Mouse (Mus musculus): ENCODE measurements around the gene Sppl3. TPM values are rescaled to one million over a fixed set of nuclear protein-coding genes. Genes with fewer than 3 reads are reported as not detected.

Gene Sppl3
- polyA plus RNA-seq, 1 experiment from 2014 or later = 17.6 TPM

DNA sequence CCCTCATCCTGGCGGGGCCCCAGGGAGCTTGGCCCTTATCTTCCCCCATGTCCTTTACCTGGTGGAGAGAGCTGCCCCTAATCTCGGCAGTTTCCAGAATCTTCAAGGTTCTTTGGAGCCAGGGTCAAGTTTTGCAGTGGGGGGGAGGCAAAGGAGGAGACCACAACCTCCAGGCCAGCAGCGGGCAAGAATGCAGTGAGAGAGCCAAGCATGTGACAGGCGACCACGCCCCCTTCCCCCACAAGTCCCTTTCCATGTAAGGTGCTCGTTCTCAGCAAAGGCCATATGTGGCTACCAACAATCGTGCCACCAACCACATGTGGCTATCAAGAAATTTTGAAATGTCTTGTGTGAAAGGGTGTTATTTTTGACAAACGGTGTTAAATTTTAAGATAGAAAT, 37.8 kb upstream of the Sppl3 start:
- Histone ChIP-seq H3K36me3 (no peaks in the 10 kb centered on the region), H3K4me3 (replicated peaks) (no peak overlapping the region), H3K4me1 (replicated peaks) (no peaks in the 10 kb centered on the region), H3K9ac (replicated peaks) (no peak overlapping the region), H3K4me2 (replicated peaks) (no peak overlapping the region), H3K9me3 (no peaks in the 10 kb centered on the region), H3K27ac (no peak overlapping the region), H3K27me3 (peaks cover 6% of the 10 kb centered on the region; the same call in 1 of the 2 replicates)
- ATAC-seq = no peak
- 82% methylated on average over 8 of the region's 8 CpGs for WGBS

DNA sequence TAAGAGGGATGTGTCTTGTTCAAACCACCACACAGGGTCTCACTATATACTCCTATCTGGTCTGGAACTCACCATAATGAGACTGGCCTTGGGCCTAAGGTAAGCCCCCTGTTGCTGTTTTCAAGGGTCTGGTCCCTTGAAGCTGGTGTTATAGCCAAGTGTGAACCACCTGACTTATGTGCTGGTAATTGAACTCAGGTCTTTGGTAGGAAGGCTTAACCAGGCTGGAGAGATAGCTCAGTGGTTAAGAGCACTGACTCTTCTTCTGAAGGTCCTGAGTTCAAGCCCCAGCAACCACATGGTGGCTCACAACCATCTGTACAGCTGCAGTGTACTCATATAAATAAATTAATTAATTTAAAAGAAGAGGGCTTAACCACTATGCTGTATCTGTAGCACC, 34.0 kb upstream of the Sppl3 start:
- Histone ChIP-seq H3K36me3 (no peaks in the 10 kb centered on the region), H3K9ac (replicated peaks) (no peak overlapping the region), H3K4me3 (replicated peaks) (no peak overlapping the region), H3K27ac (no peak overlapping the region), H3K27me3 (no peaks in the 10 kb centered on the region), H3K9me3 (no peaks in the 10 kb centered on the region), H3K4me1 (replicated peaks) (peaks cover 12% of the 10 kb centered on the region), H3K4me2 (replicated peaks) (no peak overlapping the region)
- ATAC-seq = no peak

DNA sequence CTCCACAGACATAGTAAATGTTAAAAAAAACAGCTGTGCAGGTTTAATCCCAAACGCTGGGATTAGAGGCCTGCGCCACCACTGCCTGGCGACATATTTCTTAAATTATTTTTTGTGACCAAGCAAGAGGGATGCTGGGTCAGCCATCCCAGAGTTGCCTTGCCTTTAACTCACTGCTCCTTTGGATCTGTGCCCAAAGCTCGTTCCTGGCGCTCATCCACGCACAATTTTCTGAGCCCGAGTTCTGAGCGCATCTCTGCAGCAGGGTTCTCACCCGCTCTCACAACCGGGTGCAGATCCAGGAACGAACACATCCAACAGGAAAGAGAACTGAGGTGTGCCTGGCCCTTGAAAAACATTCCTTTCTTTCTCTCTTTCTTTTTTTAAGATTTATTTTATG, 32.5 kb upstream of the Sppl3 start:
- no peaks in the 10 kb centered on the region for H3K27me3 ChIP-seq
- 68% methylated on average over 11 of the region's 11 CpGs for WGBS
- no peaks in the 10 kb centered on the region for H3K36me3 ChIP-seq
- no peak overlapping the region for H3K4me3 ChIP-seq (replicated peaks)
- H3K9me3 ChIP-seq = no peaks in the 10 kb centered on the region
- no peak for ATAC-seq
- H3K27ac ChIP-seq = no peak overlapping the region
- no peak overlapping the region for H3K4me2 ChIP-seq (replicated peaks)
- peaks cover 12% of the 10 kb centered on the region for H3K4me1 ChIP-seq (replicated peaks)
- H3K9ac ChIP-seq (replicated peaks) = no peak overlapping the region

DNA sequence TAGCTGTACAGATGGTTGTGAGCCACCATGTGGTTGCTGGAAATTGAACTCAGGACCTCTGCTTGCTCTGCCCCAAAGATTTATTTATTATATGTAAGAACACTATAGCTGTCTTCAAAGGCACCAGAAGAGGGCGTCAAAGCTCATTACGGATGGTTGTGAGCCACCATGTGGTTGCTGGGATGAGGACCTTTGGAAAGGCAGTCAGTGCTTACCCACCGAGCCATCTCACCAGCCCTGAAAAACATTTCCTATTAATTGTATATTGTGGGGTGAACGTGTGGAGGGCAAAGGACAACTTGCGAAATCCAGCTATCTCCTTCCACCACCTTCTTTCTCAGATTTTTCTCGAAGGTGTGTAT, 32.1 kb upstream of the Sppl3 start:
- WGBS = 6% methylated on average over 6 of the region's 6 CpGs
- H3K27me3 ChIP-seq = no peaks in the 10 kb centered on the region
- ATAC-seq = peak; percentile 56; the same call in 1 of the 2 replicates
- no peak overlapping the region for H3K9ac ChIP-seq (replicated peaks)
- peak overlapping the region; percentile 35 for H3K4me3 ChIP-seq (replicated peaks)
- no peaks in the 10 kb centered on the region for H3K9me3 ChIP-seq
- peaks cover 12% of the 10 kb centered on the region for H3K4me1 ChIP-seq (replicated peaks)
- H3K27ac ChIP-seq = no peak overlapping the region
- H3K36me3 ChIP-seq = no peaks in the 10 kb centered on the region
- peak overlapping the region; percentile 67 for H3K4me2 ChIP-seq (replicated peaks)

DNA sequence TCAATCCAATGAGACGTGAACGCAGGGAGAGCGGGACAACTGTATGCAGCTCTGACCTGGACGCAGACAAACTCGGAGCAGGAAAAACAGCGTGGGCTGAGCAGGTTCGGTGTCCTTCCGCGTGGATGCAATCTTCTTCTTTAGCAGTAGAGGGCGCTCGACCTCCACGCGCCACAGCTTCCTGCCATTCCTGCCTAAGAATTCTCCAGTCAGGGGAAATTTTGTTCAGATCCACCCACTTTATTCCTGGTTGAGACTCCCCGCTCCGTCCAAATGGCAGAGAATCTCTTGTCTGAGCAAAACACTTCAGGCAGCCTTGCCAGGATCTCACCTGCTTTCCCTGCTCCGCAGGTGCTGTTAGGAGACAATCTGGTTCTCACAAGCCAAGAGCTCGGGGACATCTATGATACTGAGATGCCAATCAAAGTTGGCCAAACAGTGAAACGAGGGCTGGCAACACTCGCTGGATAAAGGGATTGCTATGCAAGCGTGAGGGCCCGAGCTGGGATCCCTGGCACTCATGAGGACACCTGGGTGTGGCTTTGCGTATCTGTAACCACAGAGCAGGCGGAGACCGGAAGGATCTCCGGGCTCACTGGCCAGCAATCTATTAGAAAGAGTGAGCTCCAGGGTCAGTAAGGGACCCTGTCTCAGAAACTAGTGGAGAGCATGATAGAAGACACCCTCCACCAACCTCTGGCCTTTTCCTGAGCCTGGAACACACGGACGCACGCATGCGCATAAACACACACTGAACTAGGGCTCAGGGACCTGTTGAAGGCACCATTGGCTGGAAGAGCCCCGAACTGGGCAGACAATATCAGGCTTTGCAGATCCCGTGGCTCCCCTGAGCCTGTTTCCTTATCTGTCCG, 31.5 kb upstream of the Sppl3 start:
- H3K4me2 ChIP-seq (replicated peaks) = peak overlapping the region; percentile 67
- 0 out of 2 replicates have a peak, but pooled peaks have one; percentile 45 for ATAC-seq

DNA sequence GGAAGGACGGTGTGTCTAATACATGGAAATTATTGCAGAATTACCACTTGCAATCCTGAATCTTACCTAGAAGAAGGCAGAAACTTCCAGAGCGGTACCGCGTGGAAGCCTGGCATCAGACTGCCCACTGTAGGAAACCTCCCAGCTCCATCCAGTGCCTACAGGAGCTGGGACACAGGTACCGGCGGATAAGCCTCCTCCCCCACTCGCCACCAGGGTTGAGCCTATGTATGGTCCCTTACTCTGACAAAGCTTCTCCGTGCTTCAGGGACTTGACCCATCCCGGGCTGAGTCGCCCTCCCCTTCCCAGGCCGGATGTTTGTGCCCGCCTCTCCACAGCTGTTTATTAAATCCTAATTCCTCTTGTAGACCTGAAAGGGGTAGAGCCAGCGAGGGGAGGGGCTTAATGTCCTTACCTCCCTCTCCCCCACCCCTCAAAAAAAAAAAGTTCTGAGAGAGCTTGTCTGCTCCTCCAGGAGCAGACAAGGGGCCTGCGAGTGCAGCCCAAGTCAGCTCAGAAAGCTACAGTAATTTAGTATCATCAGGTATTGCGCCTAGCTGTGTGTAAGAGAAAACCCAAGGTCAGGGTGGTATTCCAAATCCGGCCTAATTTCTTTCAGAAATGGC, 30.7 kb upstream of the Sppl3 start:
- H3K9ac ChIP-seq (replicated peaks) = no peak overlapping the region
- H3K27ac ChIP-seq = no peak overlapping the region
- WGBS = 19% methylated on average over 16 of the region's 16 CpGs

More for the DNA sequence above, 31.5 kb upstream of the Sppl3 start:
- no peak overlapping the region for H3K27ac ChIP-seq
- peak overlapping the region; percentile 35 for H3K4me3 ChIP-seq (replicated peaks)
- no peaks in the 10 kb centered on the region for H3K36me3 ChIP-seq
- peaks cover 12% of the 10 kb centered on the region for H3K4me1 ChIP-seq (replicated peaks)
- H3K9me3 ChIP-seq = no peaks in the 10 kb centered on the region
- no peaks in the 10 kb centered on the region for H3K27me3 ChIP-seq
- 4% methylated on average over 32 of the region's 32 CpGs for WGBS
- peak overlapping the region; percentile 19; the same call in 1 of the 2 replicates for H3K9ac ChIP-seq (replicated peaks)

GRCm38 (mm10) chr5:114982001-114982400, 28.9 kb upstream of the Sppl3 start:
- ATAC-seq = no peak
- Histone ChIP-seq H3K9ac (replicated peaks) (no peak overlapping the region), H3K4me2 (replicated peaks) (no peak overlapping the region), H3K27me3 (no peaks in the 10 kb centered on the region), H3K27ac (no peak overlapping the region), H3K36me3 (no peaks in the 10 kb centered on the region), H3K4me3 (replicated peaks) (no peak overlapping the region), H3K4me1 (replicated peaks) (peaks cover 12% of the 10 kb centered on the region), H3K9me3 (no peaks in the 10 kb centered on the region)
- 59% methylated on average over 15 of the region's 15 CpGs for WGBS

More for the DNA sequence above, 30.7 kb upstream of the Sppl3 start:
- no peak for ATAC-seq
- peak overlapping the region; percentile 35 for H3K4me3 ChIP-seq (replicated peaks)
- H3K27me3 ChIP-seq = no peaks in the 10 kb centered on the region
- H3K9me3 ChIP-seq = no peaks in the 10 kb centered on the region
- H3K36me3 ChIP-seq = no peaks in the 10 kb centered on the region
- peaks cover 12% of the 10 kb centered on the region for H3K4me1 ChIP-seq (replicated peaks)
- peak overlapping the region; percentile 67 for H3K4me2 ChIP-seq (replicated peaks)

GRCm38 (mm10) chr5:114985074-114985473, 25.9 kb upstream of the Sppl3 start:
- Histone ChIP-seq H3K4me2 (replicated peaks) (no peak overlapping the region), H3K27ac (no peak overlapping the region), H3K4me3 (replicated peaks) (no peak overlapping the region), H3K9me3 (no peaks in the 10 kb centered on the region), H3K27me3 (no peaks in the 10 kb centered on the region), H3K4me1 (replicated peaks) (peaks cover 4% of the 10 kb centered on the region), H3K9ac (replicated peaks) (no peak overlapping the region), H3K36me3 (no peaks in the 10 kb centered on the region)
- ATAC-seq = no peak

- no peak overlapping the region for H3K27ac ChIP-seq
- WGBS = 83% methylated on average over 16 of the region's 16 CpGs
- H3K36me3 ChIP-seq = no peaks in the 10 kb centered on the region
- no peak overlapping the region for H3K4me3 ChIP-seq (replicated peaks)
- H3K9me3 ChIP-seq = no peaks in the 10 kb centered on the region
- ATAC-seq = no peak
- no peaks in the 10 kb centered on the region for H3K27me3 ChIP-seq
- H3K4me1 ChIP-seq (replicated peaks) = no peaks in the 10 kb centered on the region
- H3K9ac ChIP-seq (replicated peaks) = no peak overlapping the region
- no peak overlapping the region for H3K4me2 ChIP-seq (replicated peaks)
Observed at GRCm38 (mm10) chr5:114996447-114996846, 14.5 kb upstream of the Sppl3 start.

DNA sequence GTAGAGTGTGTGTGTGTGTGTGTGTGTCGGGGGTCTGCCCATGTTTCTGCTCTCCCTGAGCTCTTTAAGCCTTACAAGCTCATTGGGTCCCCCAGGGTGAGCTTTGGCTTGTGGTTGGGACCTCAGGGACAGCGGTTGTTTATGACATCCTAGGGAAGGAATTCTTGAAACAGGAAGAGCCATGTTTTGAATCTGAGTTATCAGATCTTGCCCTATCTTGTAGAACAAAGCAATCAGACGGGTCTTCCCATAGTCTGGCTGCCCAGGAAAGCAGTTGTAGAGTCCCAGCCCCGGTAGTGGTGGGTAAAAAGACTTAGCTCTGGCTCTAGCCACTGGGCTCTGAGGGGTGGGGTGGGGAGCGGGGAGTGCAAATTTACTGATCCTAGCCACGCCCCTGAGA, 13.6 kb upstream of the Sppl3 start:
- no peaks in the 10 kb centered on the region for H3K9me3 ChIP-seq
- H3K27ac ChIP-seq = no peak overlapping the region
- H3K4me1 ChIP-seq (replicated peaks) = no peaks in the 10 kb centered on the region
- no peak overlapping the region for H3K4me3 ChIP-seq (replicated peaks)
- no peak overlapping the region for H3K4me2 ChIP-seq (replicated peaks)
- H3K36me3 ChIP-seq = no peaks in the 10 kb centered on the region
- no peak overlapping the region for H3K9ac ChIP-seq (replicated peaks)
- WGBS = 77% methylated on average over 6 of the region's 6 CpGs
- no peak for ATAC-seq
- H3K27me3 ChIP-seq = no peaks in the 10 kb centered on the region

- Histone ChIP-seq H3K27me3 (no peaks in the 10 kb centered on the region), H3K9me3 (no peaks in the 10 kb centered on the region), H3K27ac (no peak overlapping the region), H3K4me3 (replicated peaks) (no peak overlapping the region), H3K4me2 (replicated peaks) (no peak overlapping the region), H3K36me3 (no peaks in the 10 kb centered on the region), H3K9ac (replicated peaks) (no peak overlapping the region), H3K4me1 (replicated peaks) (no peaks in the 10 kb centered on the region)
- no peak for ATAC-seq
- 89% methylated on average over 2 of the region's 2 CpGs for WGBS
Observed at GRCm38 (mm10) chr5:115000503-115000902, 10.4 kb upstream of the Sppl3 start.

- WGBS = 72% methylated on average over 8 of the region's 8 CpGs
Observed at GRCm38 (mm10) chr5:115001464-115001863, 9.5 kb upstream of the Sppl3 start.

More at GRCm38 (mm10) chr5:115001464-115001863, 9.5 kb upstream of the Sppl3 start:
- no peak for ATAC-seq
- Histone ChIP-seq H3K27ac (no peak overlapping the region), H3K4me3 (replicated peaks) (no peak overlapping the region), H3K27me3 (no peaks in the 10 kb centered on the region), H3K9ac (replicated peaks) (no peak overlapping the region), H3K9me3 (no peaks in the 10 kb centered on the region), H3K4me1 (replicated peaks) (no peaks in the 10 kb centered on the region), H3K4me2 (replicated peaks) (no peak overlapping the region), H3K36me3 (no peaks in the 10 kb centered on the region)

Data from midbrain, embryonic 13.5 days (tissue).